Mouse (Mus musculus) midbrain, embryonic 16.5 days (tissue): ENCODE results near the gene Acox3. TPM values are rescaled to one million over a fixed set of nuclear protein-coding genes. Genes with fewer than 3 reads are reported as not detected.

Source experiments
- ATAC-seq: fragments of 200-750 bp; cut with Nextera tagmentation; 2 replicates; pipeline ENCODE4 v1.8.0; 2017; ENCODE audit warnings: moderate TSS enrichment
- H3K27ac ChIP-seq: fragments of 300-500 bp; sonication (generic); 2 replicates; pipeline ENCODE4 v1.5.1; 2014; ENCODE audit warnings: mild to moderate bottlenecking, low read length, mixed read lengths
- H3K27me3 ChIP-seq: fragments of 300-500 bp; sonication (generic); 2 replicates; pipeline ENCODE4 v1.6.1; 2014; ENCODE audit warnings: low read depth, low read length, mixed read lengths; ENCODE audit not compliant: control insufficient read depth, insufficient read depth
- H3K36me3 ChIP-seq: fragments of 300-500 bp; sonication (generic); 2 replicates; pipeline ENCODE4 v1.6.1; 2014; ENCODE audit warnings: mild to moderate bottlenecking, low read length, moderate library complexity, mixed read lengths; ENCODE audit not compliant: control insufficient read depth, insufficient read depth
- H3K4me1 ChIP-seq: fragments of 300-500 bp; sonication (generic); 2 replicates; pipeline ENCODE4 v1.6.1; 2014; ENCODE audit warnings: mild to moderate bottlenecking, low read length, mixed read lengths; ENCODE audit not compliant: control insufficient read depth, insufficient read depth
- H3K4me2 ChIP-seq: fragments of 300-500 bp; sonication (generic); 2 replicates; pipeline ENCODE4 v1.6.1; 2014; ENCODE audit warnings: mild to moderate bottlenecking, low read length, mixed read lengths
- H3K4me3 ChIP-seq: fragments of 300-500 bp; sonication (generic); 2 replicates; pipeline ENCODE4 v1.5.1; 2014; ENCODE audit warnings: low read depth, mild to moderate bottlenecking, low read length, moderate library complexity, mixed read lengths
- H3K9ac ChIP-seq: fragments of 300-500 bp; sonication (generic); 2 replicates; pipeline ENCODE4 v1.6.1; 2014; ENCODE audit warnings: low read depth, low read length, mixed read lengths
- H3K9me3 ChIP-seq: fragments of 300-500 bp; sonication (generic); replicated peaks from 2 replicates; pipeline ENCODE4 v1.6.1; 2014; ENCODE audit warnings: mild to moderate bottlenecking, low read length, mixed read lengths; ENCODE audit not compliant: control insufficient read depth, poor library complexity, severe bottlenecking
- WGBS: fragments of 180-500 bp; shearing (Covaris S2); extraction: QIAGEN DNeasy Blood & Tissue Kit; methylation state at CpG from one replicate; pipeline ENCODE4 v1.1.7; 2014; 5-methylcytosine and 5-hydroxymethylcytosine counted together
- polyA plus RNA-seq: library from polyadenylated mRNA; unstranded; fragments of >200 nt; fragmentation: Nextera tagmentation; extraction: Ambion mirVana; gene quantifications from 2 replicates; pipeline ENCODE4 v1.2.1, GENCODE M21; 2015

The Acox3 gene
- polyA plus RNA-seq, 1 experiment from 2014 or later, result 14.2 TPM

GRCm38 (mm10) chr5:35611900-35612299 is 29.1 kb downstream of the Acox3 start:
- H3K4me3 ChIP-seq, result no peak overlapping the region
- peaks cover 10% of the 10 kb centered on the region for H3K4me1 ChIP-seq
- H3K9me3 ChIP-seq, result no peaks in the 10 kb centered on the region
- no peak overlapping the region for H3K27ac ChIP-seq
- H3K36me3 ChIP-seq, result peaks cover 3% of the 10 kb centered on the region; the same call in 1 of the 2 replicates
- ATAC-seq, result no peak
- H3K4me2 ChIP-seq, result no peak overlapping the region
- H3K9ac ChIP-seq, result no peak overlapping the region
- H3K27me3 ChIP-seq, result no peaks in the 10 kb centered on the region
- WGBS, result 87% methylated on average over 11 of the region's 11 CpGs

DNA sequence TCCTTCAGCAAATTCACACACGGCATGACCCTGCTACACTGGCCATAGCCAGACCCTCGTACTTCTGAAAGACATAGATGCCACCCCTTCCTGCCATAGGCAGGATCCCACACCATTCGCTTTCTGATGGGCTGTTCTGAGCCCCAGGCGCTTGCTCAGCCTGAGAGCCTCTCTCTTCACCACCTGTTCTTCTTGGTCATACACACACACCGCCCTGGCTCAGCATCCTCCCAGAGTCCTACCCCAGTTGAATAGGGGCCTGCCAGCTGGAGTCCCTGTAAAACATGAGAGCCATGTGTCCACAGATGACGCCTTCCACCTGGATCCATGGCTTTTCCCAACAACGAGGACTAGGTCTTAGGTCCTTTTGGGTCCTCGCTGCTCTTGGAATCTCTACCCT is 29.9 kb downstream of the Acox3 start:
- H3K4me1 ChIP-seq, result peaks cover 10% of the 10 kb centered on the region
- 95% methylated on average over 8 of the region's 8 CpGs for WGBS
- no peaks in the 10 kb centered on the region for H3K27me3 ChIP-seq
- no peaks in the 10 kb centered on the region for H3K9me3 ChIP-seq
- no peak overlapping the region for H3K4me3 ChIP-seq
- no peak overlapping the region for H3K4me2 ChIP-seq
- no peak overlapping the region for H3K9ac ChIP-seq
- no peak overlapping the region for H3K27ac ChIP-seq
- peaks cover 3% of the 10 kb centered on the region; the same call in 1 of the 2 replicates for H3K36me3 ChIP-seq
- ATAC-seq, result no peak

DNA sequence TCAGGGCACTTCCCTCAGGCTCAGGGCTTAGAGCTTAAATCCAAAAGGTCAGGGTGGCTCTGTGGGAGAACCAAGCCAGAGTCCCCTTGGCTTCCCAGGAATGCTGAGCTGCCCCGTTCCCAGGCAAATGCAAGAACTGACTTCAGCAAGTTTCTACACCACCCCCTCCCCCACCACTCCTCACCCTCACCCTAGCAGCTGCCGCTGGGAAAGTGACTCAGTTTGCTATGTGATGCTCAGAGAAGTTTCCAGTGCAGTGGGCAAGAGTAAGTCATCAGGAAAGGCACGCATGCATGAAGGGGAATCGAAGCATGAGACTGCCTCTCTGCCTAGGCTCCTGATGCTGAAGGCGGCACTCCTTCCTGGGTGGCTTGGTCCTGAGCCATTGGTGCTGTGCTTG is 34.1 kb downstream of the Acox3 start:
- Histone ChIP-seq H3K9ac (no peak overlapping the region), H3K27me3 (no peaks in the 10 kb centered on the region), H3K27ac (no peak overlapping the region), H3K9me3 (no peaks in the 10 kb centered on the region), H3K4me3 (no peak overlapping the region), H3K36me3 (peaks cover 2% of the 10 kb centered on the region; the same call in 1 of the 2 replicates), H3K4me2 (no peak overlapping the region), H3K4me1 (no peaks in the 10 kb centered on the region)
- 39% methylated on average over 5 of the region's 5 CpGs for WGBS
- no peak for ATAC-seq

DNA sequence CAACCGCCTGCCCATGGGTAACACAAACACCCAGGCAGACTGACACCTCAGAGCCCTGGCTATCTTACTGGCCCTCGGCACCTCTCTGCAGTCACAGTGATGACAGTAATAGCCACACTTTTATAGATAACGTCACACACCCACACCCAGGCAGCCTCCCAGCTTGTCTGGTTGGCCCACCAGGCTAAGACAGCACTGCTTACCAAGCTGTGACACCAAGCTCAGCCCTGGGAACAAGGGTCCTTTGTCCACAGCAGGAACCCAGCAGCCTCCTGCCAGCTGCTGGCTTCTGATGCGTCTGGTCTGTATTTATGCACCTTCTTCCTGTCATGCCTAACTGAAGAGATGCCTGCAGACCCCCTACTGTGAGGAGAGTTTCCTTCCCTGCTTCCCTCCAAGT is 38.3 kb downstream of the Acox3 start:
- H3K27me3 ChIP-seq, result no peaks in the 10 kb centered on the region
- H3K9me3 ChIP-seq, result no peaks in the 10 kb centered on the region
- no peak overlapping the region for H3K9ac ChIP-seq
- H3K4me1 ChIP-seq, result no peaks in the 10 kb centered on the region
- no peak overlapping the region for H3K4me2 ChIP-seq
- WGBS, result 42% methylated on average over 4 of the region's 4 CpGs
- no peak overlapping the region for H3K4me3 ChIP-seq
- H3K36me3 ChIP-seq, result no peaks in the 10 kb centered on the region
- H3K27ac ChIP-seq, result no peak overlapping the region
- ATAC-seq, result no peak

GRCm38 (mm10) chr5:35623831-35624230 is 41.0 kb downstream of the Acox3 start:
- H3K27ac ChIP-seq, result no peak overlapping the region
- H3K9me3 ChIP-seq, result no peaks in the 10 kb centered on the region
- H3K4me3 ChIP-seq, result no peak overlapping the region
- H3K9ac ChIP-seq, result no peak overlapping the region
- H3K27me3 ChIP-seq, result no peaks in the 10 kb centered on the region
- no peaks in the 10 kb centered on the region for H3K4me1 ChIP-seq
- H3K36me3 ChIP-seq, result no peaks in the 10 kb centered on the region
- no peak overlapping the region for H3K4me2 ChIP-seq
- no peak for ATAC-seq

GRCm38 (mm10) chr5:35624751-35625239 is 42.0 kb downstream of the Acox3 start:
- H3K4me3 ChIP-seq, result no peak overlapping the region
- ATAC-seq, result no peak
- 69% methylated on average over 4 of the region's 4 CpGs for WGBS
- H3K9me3 ChIP-seq, result no peaks in the 10 kb centered on the region
- no peak overlapping the region for H3K4me2 ChIP-seq
- no peaks in the 10 kb centered on the region for H3K36me3 ChIP-seq
- H3K27ac ChIP-seq, result no peak overlapping the region
- H3K4me1 ChIP-seq, result no peaks in the 10 kb centered on the region
- no peak overlapping the region for H3K9ac ChIP-seq
- H3K27me3 ChIP-seq, result no peaks in the 10 kb centered on the region

DNA sequence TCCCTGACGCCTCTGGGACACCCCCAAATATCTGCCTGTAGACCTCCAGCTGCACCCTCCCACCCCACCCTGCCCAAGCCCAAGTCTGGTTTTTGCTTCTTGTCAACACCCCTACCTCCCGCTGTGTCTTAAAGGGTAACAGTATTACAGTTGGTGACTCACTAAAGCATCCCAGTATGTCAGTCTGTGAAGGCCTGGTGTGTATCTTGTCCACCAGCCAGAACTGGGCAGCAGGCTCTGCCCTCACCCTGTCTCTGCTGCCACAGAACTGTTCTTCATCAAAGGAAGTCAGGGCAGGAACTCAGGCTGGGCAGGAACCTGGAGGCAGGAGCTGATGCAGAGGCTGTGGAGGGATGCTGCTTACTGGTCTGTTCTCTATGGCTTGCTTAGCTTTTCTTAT is 43.6 kb downstream of the Acox3 start:
- no peak overlapping the region for H3K9ac ChIP-seq
- H3K9me3 ChIP-seq, result no peaks in the 10 kb centered on the region
- H3K4me1 ChIP-seq, result no peaks in the 10 kb centered on the region
- ATAC-seq, result no peak
- H3K27me3 ChIP-seq, result no peaks in the 10 kb centered on the region
- H3K4me2 ChIP-seq, result no peak overlapping the region
- H3K4me3 ChIP-seq, result no peak overlapping the region
- no peak overlapping the region for H3K27ac ChIP-seq
- WGBS, result 79% methylated on average over 2 of the region's 2 CpGs
- no peaks in the 10 kb centered on the region for H3K36me3 ChIP-seq

- Histone ChIP-seq H3K27me3 (no peaks in the 10 kb centered on the region), H3K9me3 (no peaks in the 10 kb centered on the region), H3K27ac (no peak overlapping the region), H3K4me3 (no peak overlapping the region), H3K4me2 (no peak overlapping the region), H3K4me1 (no peaks in the 10 kb centered on the region), H3K9ac (no peak overlapping the region), H3K36me3 (no peaks in the 10 kb centered on the region)
- no peak for ATAC-seq
- 63% methylated on average over 7 of the region's 7 CpGs for WGBS
Observed at GRCm38 (mm10) chr5:35627307-35627840, 44.5 kb downstream of the Acox3 start.

DNA sequence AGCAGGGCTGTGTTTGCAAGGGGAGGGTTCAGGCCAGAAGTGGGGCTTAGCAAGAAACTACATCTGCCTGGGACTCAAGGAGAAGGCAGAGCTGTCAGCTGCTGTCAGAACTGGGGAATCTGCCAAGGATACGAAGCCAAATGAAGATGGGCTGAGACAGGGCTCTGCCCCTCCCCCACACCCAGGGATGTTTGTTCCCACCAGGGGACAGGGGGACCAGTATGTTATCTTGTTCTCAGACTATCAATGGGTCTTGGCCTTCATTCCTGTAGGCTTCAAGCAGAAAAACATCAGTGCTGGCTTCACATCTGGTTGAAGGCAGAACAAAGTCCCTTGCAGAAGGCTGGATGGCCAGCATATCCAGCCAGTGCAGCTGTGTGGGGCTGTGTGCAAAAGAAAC is 45.8 kb downstream of the Acox3 start:
- no peaks in the 10 kb centered on the region for H3K36me3 ChIP-seq
- H3K9ac ChIP-seq, result no peak overlapping the region
- no peaks in the 10 kb centered on the region for H3K4me1 ChIP-seq
- H3K4me2 ChIP-seq, result no peak overlapping the region
- H3K27me3 ChIP-seq, result no peaks in the 10 kb centered on the region
- no peak overlapping the region for H3K4me3 ChIP-seq
- no peak for ATAC-seq
- WGBS, result 29% methylated on average over 1 of the region's 1 CpGs
- no peak overlapping the region for H3K27ac ChIP-seq
- no peaks in the 10 kb centered on the region for H3K9me3 ChIP-seq
